Mouse (Mus musculus) embryo, embryonic 9.5 days (tissue): ENCODE results near the gene Clint1.

Source experiments
- DNase-seq: peaks from one replicate; pipeline ENCODE4 v3.0.0-alpha.2; 2017; ENCODE audit errors: extremely low spot score

Gene Clint1

GRCm38 (mm10) chr11:45929541-45929940 lies 77.7 kb downstream of the Clint1 start:
- no peak for DNase-seq

DNA sequence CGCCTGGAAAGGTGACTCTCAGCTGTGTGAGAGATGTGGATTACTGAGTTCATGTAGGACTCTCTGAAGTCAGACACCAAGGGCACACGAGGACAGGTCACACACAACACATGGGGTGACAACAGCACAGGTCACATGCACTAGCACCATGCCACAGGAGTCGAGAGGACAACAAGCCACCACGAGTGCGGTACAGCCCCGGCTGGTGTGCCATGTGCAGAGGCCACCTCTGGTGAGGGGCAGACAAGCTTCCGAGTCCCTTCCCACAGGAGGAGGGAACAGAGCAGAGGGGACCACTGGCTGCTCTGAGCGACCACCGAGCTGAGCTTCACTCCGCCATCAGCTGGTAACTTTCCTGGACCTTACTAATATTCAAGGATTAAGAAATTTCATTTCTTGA lies 80.9 kb downstream of the Clint1 start:
- DNase-seq: no peak

- DNase-seq: no peak
These were observed 85.6 kb downstream of the Clint1 start for GRCm38 (mm10) chr11:45937478-45937877.

DNA sequence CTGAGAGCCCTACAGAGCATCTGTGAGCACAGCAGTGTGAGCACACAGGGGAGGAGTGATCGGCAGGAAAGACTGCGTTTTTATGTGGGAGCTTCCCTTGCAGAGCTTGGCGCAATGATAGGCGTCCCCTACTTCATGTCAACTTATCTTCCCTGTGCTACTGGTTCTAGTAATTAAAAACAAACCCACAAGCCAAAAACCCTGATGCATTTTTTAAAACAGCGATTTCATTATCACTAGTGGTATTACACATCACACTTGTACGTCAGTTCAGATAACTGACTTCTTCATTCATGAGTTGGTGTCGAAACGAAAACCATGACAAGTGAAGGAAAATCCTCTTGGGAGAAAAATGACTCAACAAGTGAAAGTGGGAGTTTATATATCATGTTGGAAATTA lies 87.1 kb downstream of the Clint1 start:
- DNase-seq: no peak

- DNase-seq: no peak
These were observed 90.4 kb downstream of the Clint1 start for GRCm38 (mm10) chr11:45942281-45942680.

- no peak for DNase-seq
These were observed 91.4 kb downstream of the Clint1 start for GRCm38 (mm10) chr11:45943108-45943705.

DNA sequence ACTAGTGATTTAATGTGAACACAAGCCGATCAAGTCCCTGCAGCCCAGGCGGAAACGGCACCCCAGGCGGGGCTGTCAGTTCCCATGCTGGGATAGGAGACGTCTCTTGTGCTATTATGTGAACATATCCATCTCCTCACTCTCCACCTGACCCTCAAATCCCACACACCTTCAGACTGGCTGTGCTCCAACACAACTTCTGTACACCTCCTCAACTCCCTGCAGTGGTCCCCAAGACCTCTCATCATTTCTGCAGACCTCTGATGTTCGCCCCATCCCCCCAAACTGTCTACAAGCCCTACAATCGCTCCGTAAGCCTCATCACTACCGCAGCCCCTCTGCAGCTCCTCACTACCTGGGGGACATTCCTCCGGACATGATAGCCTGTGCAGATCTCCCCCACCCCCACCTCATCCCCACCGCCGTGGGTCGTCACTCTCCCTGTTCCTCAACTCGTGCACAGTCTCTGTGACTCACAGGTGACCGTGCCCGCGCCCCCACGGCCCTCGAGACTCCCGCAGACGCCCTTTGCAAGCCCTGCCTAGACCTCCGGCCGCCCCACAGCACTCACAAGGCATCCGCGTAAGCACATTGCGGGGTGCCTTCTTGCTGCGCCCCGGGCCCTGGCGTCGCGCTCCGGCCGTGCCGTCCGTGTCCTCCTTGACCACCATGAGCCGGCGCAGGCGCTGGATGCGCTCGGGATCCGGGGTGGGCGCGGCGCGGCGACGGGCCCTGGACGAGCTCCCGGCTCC lies 92.2 kb downstream of the Clint1 start:
- DNase-seq: peak; percentile 29

GRCm38 (mm10) chr11:45944643-45945156 lies 92.8 kb downstream of the Clint1 start, which contains the start of gene Lsm11:
Gene Lsm11, minus strand, starts transcription at chr11:45944935.
- DNase-seq: peak; percentile 96

- no peak for DNase-seq
These were observed 94.9 kb downstream of the Clint1 start for GRCm38 (mm10) chr11:45946796-45947195.

DNA sequence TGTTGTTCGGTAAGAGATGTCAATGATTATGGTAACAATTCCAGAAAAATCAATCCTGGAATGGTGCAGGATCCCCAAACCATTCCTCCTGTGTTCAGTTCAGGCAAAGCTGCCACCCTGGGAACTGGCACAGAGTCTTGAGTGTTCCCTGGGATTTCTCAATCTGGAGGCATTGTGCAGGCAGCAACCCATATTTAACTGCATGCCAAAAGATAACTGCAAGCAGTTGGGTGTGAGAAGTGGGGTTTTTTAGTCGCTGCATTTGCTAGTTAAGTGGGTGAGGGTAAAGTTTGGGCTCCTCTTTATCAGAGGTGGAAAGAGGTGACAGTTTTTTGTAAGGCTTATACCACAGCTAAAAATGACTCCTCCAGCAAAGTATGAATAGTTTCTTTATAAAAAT lies 95.6 kb downstream of the Clint1 start:
- no peak for DNase-seq

GRCm38 (mm10) chr11:45955127-45955627 lies 103.3 kb downstream of the Clint1 start, which contains the start of gene Thg1l:
Gene Thg1l, minus strand, starts transcription at chr11:45955494.
- DNase-seq: peak; percentile 93

DNA sequence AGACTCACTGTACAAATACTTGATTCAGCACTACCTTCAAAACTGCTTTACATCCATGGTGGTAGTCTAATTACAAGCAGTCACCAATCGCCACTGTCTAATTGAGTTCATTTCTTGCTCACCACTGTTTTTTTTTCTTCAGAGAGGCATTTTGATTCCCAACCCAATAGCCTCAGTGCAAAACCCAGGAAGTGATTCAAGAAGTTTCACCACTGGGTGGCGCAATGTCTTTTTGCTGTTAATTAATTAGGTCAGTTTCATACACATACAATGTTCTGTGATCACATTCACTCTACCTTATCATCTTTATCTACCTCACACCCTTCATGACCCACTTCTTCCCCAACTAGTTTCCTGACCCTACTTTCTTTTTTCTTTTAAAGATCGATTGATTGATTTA lies 107.7 kb downstream of the Clint1 start:
- DNase-seq: no peak

DNA sequence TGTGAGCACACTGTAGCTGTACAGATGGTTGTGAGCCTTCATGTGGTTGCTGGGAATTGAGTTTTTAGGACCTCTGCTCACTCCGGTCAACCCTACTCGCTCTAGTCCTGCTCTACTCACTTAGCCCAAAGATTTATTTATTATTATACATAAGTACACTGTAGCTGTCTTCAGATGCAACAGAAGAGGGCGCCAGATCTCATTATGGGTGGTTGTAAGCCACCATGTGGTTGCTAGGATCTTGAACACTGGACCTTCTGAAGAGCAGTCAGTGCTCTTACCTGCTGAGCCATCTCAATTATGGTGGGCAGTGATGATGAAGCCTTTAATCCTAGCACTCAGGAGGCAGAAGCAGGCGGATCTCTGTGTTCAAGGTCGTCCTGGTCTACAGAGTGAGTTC lies 108.2 kb downstream of the Clint1 start:
- no peak for DNase-seq
